Mouse (Mus musculus) retina, postnatal 1 day (tissue): ENCODE results near the gene Pcmtd2.
A peak's percentile ranks its signal among the peaks of the same experiment; 100 is the strongest.

Experiments
- DNase-seq: peaks from one replicate; pipeline ENCODE4 v3.0.0-alpha.2; 2012

Gene Pcmtd2

DNA sequence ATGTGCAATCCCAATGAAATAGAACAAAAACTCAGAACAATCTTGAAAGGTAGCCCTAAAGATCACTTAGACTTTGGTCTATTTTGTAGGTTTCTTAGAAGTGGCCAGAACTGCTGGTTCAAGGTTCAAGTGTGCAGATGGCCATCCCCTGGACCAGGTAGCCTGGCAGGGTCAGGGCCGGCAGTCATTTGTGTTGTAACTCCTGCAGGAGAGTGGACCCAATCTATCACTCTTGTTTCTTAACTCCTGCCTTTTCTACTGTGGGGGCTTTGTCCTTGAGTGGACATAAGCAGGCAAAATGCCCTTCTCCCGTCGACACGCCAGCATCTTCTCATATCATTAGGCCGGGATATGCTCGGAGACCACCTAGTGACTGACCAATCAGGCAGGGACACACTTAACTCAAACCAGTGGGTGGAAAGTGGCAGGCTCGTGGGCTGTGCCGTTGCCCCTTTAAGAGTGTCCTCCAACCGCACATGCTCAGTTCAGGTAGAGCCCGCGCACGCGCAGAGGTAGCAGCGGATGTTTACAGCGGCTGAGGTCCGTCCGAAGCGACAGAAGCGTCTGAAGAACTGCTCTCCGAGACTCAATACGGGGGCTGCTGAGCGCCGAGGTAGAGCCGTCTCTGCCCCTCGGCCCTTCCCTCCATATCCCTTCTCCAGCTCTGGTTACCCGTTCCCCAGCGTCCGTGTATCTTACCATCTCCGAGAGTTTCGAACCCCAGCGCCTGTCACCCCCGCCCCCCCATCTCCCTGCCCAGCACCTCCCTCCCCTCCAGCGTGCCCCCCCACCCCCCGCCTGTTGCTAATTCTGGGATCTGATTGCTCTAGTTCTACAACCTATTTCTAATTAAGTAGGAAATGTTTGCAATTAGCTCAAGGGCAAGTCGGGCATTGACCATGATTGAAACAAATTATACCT is at the start of gene Pcmtd2:
Gene Pcmtd2, plus strand, starts transcription at position 483 of the 921 bp plus-strand sequence.
- peak; percentile 97 for DNase-seq

DNA sequence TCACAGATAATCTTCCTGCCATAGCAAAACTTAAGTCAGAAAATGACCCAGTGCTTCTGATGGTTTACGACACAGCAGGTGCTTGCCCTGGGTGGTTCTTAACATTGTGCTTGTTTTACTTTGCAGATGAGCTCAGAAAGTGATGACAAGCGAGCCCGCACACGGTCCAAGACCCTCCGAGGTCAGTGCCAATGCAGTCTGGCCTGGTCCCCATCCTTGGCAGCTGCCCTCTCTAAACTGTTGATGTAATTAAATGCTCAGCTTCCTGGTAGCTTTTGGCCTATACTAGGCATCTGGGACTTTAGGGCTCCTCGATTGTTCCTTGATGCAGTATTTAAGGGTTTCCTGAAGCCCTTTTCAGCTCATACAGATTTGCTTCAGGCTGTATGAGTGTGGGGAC is 48.3 kb upstream of the Pcmtd2 start:
- no peak for DNase-seq

DNA sequence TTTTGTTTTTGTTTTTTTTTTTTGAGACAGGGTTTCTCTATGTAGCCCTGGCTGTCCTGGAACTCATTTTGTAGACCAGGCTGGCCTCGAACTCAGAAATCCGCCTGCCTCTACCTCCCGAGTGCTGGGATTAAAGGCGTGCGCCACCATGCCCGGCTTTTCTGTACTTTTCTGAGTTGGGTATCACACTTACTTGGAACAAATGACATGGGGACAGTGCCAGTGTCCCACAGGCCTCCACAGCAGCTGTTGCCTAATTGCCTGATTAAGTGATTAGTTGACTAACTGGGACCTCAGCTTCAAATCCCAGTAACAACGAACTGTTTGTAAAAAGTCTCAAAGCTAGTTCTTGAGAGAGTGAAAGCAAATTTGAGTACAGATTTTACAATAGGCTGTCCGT is 44.5 kb upstream of the Pcmtd2 start:
- DNase-seq = peak; percentile 45

DNA sequence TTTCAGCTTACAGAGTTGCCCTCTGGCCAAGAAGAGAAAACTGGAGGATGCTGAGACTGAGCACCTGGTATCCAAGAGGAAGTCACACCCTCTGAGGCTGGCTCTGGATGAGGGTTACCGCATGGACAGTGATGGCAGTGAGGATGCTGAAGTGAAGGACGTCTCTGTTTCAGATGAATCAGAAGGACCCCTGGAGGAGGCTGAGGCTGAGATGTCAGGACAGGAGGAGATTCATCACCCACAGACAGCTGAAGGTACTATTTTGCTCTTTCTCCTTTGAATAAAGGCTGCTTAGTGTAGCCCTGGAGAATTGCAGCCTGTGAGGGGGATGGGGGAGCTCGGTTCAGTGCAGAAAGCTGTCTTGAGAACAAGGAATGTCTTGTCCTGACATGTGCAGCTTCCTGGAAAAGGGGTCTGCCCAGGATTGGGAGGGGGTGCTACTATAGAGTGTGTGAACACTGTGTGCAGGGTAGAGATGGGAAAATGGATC is 42.0 kb upstream of the Pcmtd2 start:
- peak; percentile 19 for DNase-seq

DNA sequence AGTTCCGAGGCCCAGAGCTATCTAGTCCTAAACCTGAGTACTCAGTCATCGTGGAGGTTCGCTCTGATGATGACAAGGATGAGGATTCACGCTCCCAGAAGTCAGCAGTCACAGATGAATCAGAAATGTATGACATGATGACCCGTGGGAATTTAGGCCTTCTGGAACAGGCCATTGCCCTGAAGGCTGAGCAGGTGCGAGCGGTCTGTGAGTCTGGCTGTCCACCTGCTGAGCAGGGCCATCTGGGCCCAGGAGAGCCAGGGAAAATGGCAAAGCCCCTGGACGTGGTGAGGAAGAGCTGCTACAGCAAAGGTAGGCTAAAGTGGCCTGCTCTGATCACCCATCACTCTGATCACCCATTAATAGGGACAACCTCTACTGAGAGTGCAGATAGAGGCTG is 40.0 kb upstream of the Pcmtd2 start:
- DNase-seq = peak; percentile 11

DNA sequence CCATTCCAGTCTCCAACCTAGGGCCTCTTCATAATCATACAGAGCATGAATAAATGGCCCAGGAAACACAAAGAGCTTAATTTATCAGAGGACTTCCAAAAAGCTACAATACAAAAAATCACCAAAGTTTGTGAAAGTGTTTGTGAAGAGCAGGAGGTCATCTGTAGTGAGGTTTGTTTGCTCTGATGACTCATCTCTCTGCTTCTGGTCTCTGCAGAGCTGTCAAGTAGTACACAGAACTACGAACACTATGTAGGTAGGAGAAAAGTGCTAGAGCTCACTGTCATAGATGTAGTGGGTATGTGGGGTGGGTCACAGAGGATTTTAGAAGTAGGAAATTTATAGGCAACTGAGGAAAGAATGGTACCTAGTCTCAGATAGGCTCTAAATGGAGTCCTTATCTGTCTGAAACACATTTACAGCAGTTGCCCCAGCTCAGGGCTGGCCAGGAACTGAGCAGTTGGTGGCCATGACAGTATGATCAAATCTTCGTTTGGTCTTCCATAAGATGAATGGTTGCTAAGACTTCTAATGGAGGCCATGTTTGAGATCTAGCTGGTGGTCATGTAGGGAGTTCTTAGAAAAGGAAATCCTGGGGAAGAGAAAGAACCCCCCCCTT is 8.5 kb upstream of the Pcmtd2 start:
- no peak for DNase-seq

DNA sequence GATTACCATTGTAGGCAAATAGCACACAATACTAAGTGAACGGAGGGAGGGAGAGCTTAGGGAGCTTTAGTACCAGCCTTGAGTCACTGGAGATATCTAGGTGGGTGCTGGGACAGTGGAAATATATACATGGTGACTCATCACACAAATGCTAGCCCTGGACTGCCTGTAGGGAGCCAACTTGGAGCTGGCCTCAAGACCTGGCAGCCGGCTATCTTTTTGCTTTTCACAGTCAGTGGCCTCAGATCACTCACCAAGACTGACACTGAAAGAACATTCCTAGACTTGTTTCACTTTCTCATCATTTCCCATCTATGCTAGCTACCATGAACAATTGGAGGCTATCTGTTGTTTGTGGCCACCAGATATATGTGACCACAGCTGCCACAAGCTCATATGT is 4.9 kb upstream of the Pcmtd2 start:
- no peak for DNase-seq

DNA sequence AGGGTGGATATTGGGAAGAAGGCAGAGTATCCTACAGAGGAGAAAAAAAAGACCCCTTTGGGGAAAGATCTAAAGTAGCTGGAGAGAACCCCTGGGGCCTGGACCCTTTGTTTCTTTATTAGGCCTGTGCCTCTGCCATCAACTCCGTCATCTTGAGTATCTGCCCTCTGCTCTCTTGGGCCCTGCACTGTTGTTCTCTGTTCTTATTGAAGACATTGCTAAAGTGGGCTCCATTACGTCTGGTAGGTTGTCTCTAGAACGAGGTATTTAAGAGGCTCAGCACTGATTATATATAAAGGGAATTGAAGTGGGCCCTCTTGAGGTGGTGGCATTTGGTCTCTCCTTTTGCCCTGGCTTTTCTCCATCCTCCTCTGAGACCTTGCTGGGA is 633 bp downstream of the Pcmtd2 start:
- DNase-seq = peak; percentile 40

DNA sequence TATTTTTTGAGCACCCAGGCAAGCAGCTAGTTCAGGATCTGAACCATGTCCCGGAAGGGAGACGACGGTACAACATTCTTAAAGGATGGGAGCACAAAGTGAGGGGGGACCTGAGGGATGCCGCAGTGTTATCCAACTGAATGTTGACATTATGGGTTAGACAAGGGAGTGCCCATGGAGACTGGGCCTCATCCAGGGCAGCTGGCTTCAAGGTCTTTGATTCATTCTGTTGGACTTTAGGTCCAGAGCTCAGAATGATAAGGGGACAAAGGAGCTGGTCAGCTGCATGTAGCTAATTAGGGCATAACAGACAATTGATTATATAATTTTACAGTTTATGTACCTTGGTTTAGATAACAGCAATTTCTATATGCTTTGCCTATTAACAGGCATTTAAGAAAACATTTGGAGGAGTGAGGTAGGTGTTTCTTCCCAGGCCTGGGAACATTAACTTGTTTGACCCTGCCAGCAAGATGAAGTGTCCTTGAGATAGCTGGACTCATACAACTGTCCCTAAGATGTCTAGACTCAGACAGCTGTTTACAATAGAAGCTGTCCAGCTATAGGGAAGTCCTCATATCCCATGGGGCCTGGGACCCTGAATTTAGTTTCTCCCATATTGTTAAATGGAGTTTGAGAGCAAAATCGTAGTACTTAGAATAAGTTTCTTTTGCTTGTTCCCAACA is 8.2 kb downstream of the Pcmtd2 start:
- no peak for DNase-seq

DNA sequence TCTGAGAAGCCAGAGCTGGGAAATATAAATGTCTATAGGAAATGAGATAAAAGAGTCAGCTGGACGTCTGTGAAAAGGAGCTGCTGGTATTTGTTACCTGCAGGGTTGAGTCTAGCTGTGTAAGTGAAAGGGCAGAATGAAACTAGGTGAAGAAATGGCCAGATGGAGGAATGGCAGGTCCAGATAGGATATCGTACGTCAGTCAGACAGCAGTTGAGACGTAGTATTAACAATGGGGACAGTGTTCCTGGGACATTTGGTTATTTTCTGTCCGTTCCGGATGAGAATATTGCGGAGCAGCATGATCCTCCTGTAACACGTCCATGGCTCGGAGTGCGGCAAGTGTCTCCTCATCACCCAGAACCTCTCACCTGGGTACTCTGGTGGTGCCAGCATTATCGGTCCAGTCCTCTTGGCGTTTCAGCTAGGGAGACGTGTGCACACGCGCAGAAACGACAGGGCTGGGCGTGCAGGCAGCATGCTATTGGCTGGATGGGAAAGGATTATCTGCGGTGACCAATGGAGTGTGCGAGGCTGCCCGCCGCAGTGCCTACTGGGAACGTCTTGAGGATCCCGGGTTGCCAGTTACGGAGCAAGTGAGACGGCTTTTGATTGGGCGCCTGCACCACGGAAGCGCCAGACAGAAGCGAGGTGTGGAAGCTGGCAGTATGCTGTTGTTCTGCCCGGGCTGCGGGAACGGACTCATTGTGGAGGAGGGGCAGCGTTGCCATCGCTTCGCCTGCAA is 26.3 kb downstream of the Pcmtd2 start, which contains the start of gene Polr3k:
Gene Polr3k, plus strand, starts transcription at position 547 of the 745 bp plus-strand sequence.
- peak; percentile 98 for DNase-seq

DNA sequence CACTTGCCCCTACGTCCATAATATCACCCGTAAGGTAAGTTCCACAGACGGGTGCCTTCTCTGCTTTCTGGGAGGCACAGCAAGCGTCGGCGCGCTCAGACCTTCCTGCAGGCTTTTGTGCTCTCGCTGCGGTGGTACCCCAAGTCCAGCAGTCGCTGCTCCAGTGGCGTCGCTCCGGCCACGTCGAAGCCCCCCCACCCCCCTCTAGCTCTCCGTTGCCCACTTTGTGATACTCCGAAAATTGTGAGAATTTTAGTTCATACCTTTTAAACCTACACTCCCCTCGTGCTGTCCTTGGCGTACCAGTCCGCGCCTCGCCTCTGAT is 26.8 kb downstream of the Pcmtd2 start:
- no peak for DNase-seq

DNA sequence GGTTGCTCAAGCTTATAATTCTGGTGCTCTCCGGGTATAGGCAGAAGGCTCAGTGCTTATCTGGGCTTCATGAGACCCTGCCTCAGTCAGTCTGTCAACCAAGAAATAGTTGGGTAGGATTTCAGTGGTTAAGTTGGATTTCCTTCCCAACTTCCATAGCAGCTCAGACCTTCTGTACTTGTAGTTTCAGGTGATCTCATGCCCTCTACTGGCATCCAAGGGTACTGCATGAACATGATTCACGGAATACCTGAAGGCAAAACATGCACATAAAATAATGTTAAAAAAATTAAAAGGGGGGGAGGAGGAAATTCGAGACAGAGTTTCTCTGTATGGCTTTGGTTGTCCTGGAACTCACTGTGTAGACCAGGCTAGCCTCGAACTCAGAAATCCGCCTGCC is 29.3 kb downstream of the Pcmtd2 start:
- peak; percentile 79 for DNase-seq

DNA sequence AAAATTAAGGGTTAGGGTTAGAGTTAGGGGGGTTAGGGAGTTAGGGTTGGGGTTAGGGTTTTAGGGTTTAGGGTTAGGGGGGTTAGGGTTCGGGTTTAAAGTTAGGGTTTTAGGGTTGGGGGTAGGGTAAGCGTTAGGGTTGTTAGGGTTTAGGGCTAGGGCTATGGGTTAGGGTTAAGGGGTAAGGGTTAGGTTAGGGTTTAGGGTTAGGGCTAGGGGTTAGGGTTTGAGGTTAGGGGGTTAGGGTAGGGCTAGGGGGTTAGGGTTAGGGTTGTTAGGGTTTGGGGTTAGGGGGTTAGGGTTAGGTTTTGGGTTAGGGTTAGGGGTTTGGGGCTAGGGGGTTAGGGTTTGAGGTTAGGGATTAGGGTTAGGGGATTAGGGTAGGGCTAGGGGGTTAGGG is 33.4 kb downstream of the Pcmtd2 start:
- DNase-seq = no peak

DNA sequence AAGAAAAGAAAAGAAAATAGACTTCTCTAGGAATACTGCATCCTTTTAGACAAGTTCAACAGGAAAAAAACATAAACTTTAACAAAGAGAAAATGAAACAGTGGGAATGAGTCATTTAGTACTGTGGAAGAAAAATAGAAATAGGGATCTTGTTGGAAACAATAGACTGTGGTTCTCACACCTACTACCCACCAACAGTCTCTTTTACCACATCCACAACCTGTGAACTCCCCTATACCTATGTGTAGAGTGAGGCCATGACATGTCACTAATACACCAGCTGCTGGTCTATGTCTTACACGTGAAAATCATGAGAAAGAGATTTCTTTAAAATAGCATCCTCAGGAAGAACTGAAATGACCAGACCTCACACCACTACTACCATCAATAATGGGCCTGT is 41.2 kb downstream of the Pcmtd2 start:
- no peak for DNase-seq

DNA sequence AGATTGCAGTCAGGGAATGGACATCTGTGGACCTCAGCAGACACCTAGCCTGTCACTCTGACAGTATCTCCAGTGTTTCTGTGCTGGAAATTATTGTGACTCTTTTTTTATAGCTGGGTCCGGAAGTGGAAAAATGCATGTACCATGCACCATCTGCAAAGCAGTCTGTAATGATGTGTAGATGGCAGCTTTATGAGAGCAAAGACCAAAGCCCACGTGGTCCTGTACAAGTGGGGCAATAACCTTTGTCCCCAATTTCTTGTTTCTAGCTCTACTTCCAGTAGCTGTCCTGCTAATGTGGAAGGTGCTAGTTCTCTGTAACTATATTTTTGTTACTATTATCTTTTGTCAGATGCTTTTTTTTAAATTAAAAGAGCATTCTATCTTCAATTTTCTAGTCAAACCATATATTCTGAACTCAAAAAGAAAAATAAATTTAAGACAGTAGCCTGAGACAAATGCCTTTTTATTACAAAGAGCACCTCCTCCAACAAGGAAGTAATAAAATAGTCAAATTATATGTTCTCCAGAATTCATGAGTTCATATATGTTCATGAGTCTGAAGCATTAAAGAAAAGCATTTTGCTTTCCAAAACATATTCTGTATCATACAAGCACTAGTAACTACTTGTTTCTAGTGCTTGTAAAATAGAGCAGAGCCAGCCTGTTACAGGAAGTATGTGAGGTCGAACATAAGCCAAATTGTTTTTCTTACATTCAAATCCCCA is 45.5 kb downstream of the Pcmtd2 start:
- DNase-seq = no peak
